Mouse (Mus musculus): Measurements from ENCODE around the gene H2-D1.

- TF ChIP-seq USF1 (IDR thresholded peaks at IDR 0.05; ENCODE audit: low read depth), result no peak
- no peak for TF ChIP-seq POLR2A (IDR thresholded peaks at IDR 0.05; ENCODE audit: insufficient read length, low read depth)
- no peak for TF ChIP-seq SRF (IDR thresholded peaks at IDR 0.05; ENCODE audit: control insufficient read depth, insufficient read length, low read depth)
- TF ChIP-seq MYOG (IDR thresholded peaks at IDR 0.05; ENCODE audit: control insufficient read depth in 1 of 3, insufficient read depth in 1 of 3, insufficient read length in 2 of 3, low read depth in 2 of 3), result no peak
- TF ChIP-seq MYOD1 (IDR thresholded peaks at IDR 0.05; ENCODE audit: control insufficient read depth in 1 of 3, insufficient read length in 2 of 3, low read depth in 2 of 3), result no peak
- no peak for TF ChIP-seq TCF12 (IDR thresholded peaks at IDR 0.05; ENCODE audit: insufficient read depth, poor library complexity, severe bottlenecking)
- TF ChIP-seq POLR2AphosphoS2 (IDR thresholded peaks at IDR 0.05; ENCODE audit: insufficient read length, low read depth), result no peak
- no peak for TF ChIP-seq MAX (IDR thresholded peaks at IDR 0.05; ENCODE audit: low read depth)
- TF ChIP-seq CEBPB (IDR thresholded peaks at IDR 0.05; ENCODE audit: insufficient read depth, poor library complexity, severe bottlenecking), result no peak
These were observed 10.5 kb upstream of the H2-D1 start for GRCm38 (mm10) chr17:35251981-35252380.

Measured in myocyte (in vitro differentiated cells).